Mouse (Mus musculus) embryonic facial prominence, embryonic 11.5 days (tissue): ENCODE data around the gene Kcnip3. TPM values are rescaled to one million over a fixed set of nuclear protein-coding genes. Genes with fewer than 3 reads are reported as not detected.

ENCODE experiments used
- ATAC-seq: fragments of 200-750 bp; cut with Nextera tagmentation; replicated peaks from 2 replicates; pipeline ENCODE4 v1.8.0; 2017; ENCODE audit warnings: low read depth; ENCODE audit not compliant: insufficient number of reproducible peaks, low FRiP score, low TSS enrichment
- DNase-seq: peaks from one replicate; pipeline ENCODE4 v3.0.0-alpha.2; 2015; ENCODE audit warnings: low spot score
- H3K27ac ChIP-seq: fragments of 300-500 bp; sonication (generic); replicated peaks from 2 replicates; pipeline ENCODE4 v1.5.1; 2014; ENCODE audit warnings: mild to moderate bottlenecking, low read depth, low read length, control low read depth
- H3K27me3 ChIP-seq: fragments of 300-500 bp; sonication (generic); 2 replicates; pipeline ENCODE4 v1.6.1; 2014; ENCODE audit warnings: mild to moderate bottlenecking, low read length, moderate library complexity, mixed read lengths; ENCODE audit not compliant: control insufficient read depth, insufficient read depth
- H3K36me3 ChIP-seq: fragments of 300-500 bp; sonication (generic); replicated peaks from 2 replicates; pipeline ENCODE4 v1.6.1; 2014; ENCODE audit warnings: low read depth, mild to moderate bottlenecking, low read length, moderate library complexity, mixed read lengths; ENCODE audit not compliant: control insufficient read depth, insufficient read depth
- H3K4me1 ChIP-seq: fragments of 300-500 bp; sonication (generic); 2 replicates; pipeline ENCODE4 v1.6.1; 2014; ENCODE audit warnings: low read length, mixed read lengths; ENCODE audit not compliant: control insufficient read depth, insufficient read depth
- H3K4me2 ChIP-seq: fragments of 300-500 bp; sonication (generic); 2 replicates; pipeline ENCODE4 v1.6.1; 2014; ENCODE audit warnings: low read depth, mild to moderate bottlenecking, control low read depth, low read length, moderate library complexity
- H3K4me3 ChIP-seq: fragments of 300-500 bp; sonication (generic); 2 replicates; pipeline ENCODE4 v1.5.1; 2014; ENCODE audit warnings: low read depth, low read length, control low read depth
- H3K9ac ChIP-seq: fragments of 300-500 bp; sonication (generic); replicated peaks from 2 replicates; pipeline ENCODE4 v1.6.1; 2014; ENCODE audit warnings: mild to moderate bottlenecking, control low read depth, low read length
- H3K9me3 ChIP-seq: fragments of 300-500 bp; sonication (generic); replicated peaks from 2 replicates; pipeline ENCODE4 v1.6.1; 2016; ENCODE audit warnings: mild to moderate bottlenecking, low read length, inconsistent platforms, mixed read lengths; ENCODE audit not compliant: control insufficient read depth
- WGBS: fragments of 180-500 bp; shearing (Covaris S2); extraction: QIAGEN DNeasy Blood & Tissue Kit; methylation state at CpG from one replicate; pipeline ENCODE4 v1.1.7; 2014; 5-methylcytosine and 5-hydroxymethylcytosine counted together
- polyA plus RNA-seq: library from polyadenylated mRNA; unstranded; fragments of >200 nt; fragmentation: Nextera tagmentation; extraction: Ambion mirVana; gene quantifications from 2 replicates; pipeline ENCODE4 v1.2.1, GENCODE M21; 2014

The Kcnip3 gene
- polyA plus RNA-seq, 1 experiment from 2014 or later = 2.8 TPM

DNA sequence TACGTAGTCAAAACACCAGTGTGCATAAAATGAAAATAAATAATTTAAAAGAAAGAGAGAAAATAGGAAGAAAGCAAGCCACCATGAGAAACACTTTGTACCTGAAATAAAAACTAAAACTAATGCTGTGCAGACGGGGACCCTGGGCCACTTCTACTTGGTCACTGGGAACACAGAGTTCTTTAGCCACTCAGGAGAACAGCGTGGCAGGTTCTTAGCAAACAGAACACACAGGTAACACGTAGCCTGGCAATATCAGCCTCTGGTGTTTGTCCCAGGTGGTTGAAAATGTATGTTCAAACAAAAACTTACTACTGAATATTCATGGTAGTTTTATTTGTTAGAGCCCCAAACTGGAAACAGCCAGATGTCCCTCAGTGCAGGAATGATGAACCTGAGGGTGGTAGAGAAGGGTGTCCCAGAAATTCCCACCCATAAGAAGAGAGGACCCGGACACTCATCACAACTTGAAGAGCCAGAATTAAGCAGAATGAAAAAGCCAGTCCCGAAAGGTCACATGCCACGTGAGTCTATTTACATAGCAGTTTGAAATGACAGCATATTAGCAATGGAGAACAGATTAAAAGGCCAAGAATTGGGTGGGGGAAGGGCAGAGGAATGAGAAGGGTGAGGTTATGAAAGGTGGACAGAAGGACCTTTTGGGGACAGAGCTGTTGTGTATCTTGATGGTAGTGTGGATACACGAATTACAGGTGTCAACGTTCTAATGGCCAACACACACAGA lies 7.3 kb downstream of the Kcnip3 start:
- Histone ChIP-seq H3K4me3 (no peak overlapping the region), H3K9ac (no peak overlapping the region), H3K27me3 (no peaks in the 10 kb centered on the region), H3K4me2 (no peak overlapping the region), H3K36me3 (no peaks in the 10 kb centered on the region), H3K27ac (no peak overlapping the region), H3K4me1 (peaks cover 3% of the 10 kb centered on the region; the same call in 1 of the 2 replicates), H3K9me3 (no peaks in the 10 kb centered on the region)
- 73% methylated on average over 9 of the region's 9 CpGs for WGBS
- ATAC-seq (no peak), DNase-seq (no peak)

DNA sequence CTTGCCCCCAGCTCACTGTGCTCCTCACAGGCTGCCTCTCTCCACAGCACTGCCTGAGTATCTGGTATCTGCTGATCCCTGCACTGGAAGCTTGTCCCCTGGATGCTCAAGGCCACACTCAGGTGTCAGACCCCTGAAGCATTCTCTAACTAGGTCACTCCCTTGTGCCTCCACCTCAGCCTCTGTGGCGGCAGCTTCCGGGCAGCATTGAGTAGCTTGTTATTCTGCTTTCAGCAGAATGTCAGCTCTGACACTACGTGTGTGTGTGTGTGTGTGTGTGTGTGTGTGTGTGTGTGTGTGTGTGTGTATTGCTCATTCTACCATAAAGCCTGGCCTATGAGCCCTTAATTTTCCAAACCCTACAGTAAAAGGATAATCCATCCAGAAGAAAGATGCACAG lies 8.7 kb downstream of the Kcnip3 start:
- Histone ChIP-seq H3K27ac (no peak overlapping the region), H3K4me2 (no peak overlapping the region), H3K9ac (no peak overlapping the region), H3K9me3 (no peaks in the 10 kb centered on the region), H3K4me1 (peaks cover 3% of the 10 kb centered on the region; the same call in 1 of the 2 replicates), H3K27me3 (no peaks in the 10 kb centered on the region), H3K4me3 (no peak overlapping the region), H3K36me3 (no peaks in the 10 kb centered on the region)
- ATAC-seq = no peak
- DNase-seq = no peak
- WGBS = 70% methylated on average over 3 of the region's 3 CpGs

DNA sequence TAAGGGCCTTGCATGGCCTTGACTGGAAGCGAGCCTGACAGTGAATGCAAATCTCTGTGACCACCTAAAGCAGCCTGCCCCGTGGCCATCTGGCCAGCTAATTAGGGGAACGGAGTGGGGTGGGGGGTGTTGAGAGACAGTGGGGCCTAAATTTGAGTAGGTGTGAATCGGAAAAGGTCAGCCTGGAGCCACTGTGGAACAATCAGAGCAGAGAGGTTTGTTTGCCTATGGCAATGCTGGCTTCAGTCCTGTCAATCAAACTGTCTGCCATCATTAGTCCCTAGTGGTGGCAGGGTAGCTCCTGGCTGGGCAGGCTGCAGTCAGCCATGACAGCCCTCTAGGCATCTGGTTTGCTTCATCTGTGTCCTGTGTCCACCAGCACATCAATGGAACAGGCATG lies 10.5 kb downstream of the Kcnip3 start:
- WGBS = 29% methylated on average over 4 of the region's 4 CpGs
- no peak for ATAC-seq

DNA sequence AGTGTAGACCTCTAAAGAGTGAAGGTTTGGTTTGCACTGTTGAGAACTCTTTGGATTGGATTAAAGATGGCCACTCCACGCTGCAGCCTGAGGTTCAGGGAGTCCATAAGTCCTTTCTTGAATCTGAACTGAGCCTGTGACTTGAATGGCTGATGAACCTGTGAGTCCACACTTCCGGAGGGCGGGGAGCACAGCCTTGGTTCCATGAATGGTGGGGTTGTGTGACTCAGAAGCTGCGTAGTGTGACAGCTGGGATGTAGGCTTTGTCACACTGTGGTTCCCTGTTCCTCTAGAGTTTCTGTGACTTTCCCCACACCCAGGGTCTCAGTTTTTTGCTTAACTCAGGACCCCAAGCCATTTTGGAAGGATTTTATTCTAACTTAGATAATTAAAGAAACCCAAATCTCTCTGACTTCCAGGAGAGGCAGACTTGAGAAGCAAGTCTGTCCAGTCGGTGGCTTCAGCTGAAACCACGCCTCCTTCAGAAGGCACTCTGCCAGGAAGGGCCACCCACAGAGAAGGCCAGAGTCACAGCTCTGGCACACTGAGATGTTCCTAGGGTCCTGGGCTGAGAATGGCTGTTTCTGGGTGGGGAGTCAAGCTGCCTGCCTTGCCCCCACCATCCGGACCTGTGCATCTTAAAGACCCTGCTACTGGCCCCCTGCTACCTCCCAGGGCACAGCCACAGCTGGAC lies 13.8 kb downstream of the Kcnip3 start:
- no peak for DNase-seq
- H3K36me3 ChIP-seq = no peaks in the 10 kb centered on the region
- H3K9ac ChIP-seq = no peak overlapping the region
- no peak overlapping the region for H3K4me3 ChIP-seq
- no peak overlapping the region for H3K27ac ChIP-seq
- WGBS = 56% methylated on average over 7 of the region's 7 CpGs
- H3K9me3 ChIP-seq = no peaks in the 10 kb centered on the region
- H3K4me2 ChIP-seq = no peak overlapping the region
- no peaks in the 10 kb centered on the region for H3K27me3 ChIP-seq
- H3K4me1 ChIP-seq = peaks cover 3% of the 10 kb centered on the region; the same call in 1 of the 2 replicates
- no peak for ATAC-seq

More for the DNA sequence above, 10.5 kb downstream of the Kcnip3 start:
- Histone ChIP-seq H3K9me3 (no peaks in the 10 kb centered on the region), H3K9ac (no peak overlapping the region), H3K4me3 (no peak overlapping the region), H3K27me3 (no peaks in the 10 kb centered on the region), H3K4me1 (peaks cover 3% of the 10 kb centered on the region; the same call in 1 of the 2 replicates), H3K27ac (no peak overlapping the region), H3K4me2 (no peak overlapping the region), H3K36me3 (no peaks in the 10 kb centered on the region)
- no peak for DNase-seq

DNA sequence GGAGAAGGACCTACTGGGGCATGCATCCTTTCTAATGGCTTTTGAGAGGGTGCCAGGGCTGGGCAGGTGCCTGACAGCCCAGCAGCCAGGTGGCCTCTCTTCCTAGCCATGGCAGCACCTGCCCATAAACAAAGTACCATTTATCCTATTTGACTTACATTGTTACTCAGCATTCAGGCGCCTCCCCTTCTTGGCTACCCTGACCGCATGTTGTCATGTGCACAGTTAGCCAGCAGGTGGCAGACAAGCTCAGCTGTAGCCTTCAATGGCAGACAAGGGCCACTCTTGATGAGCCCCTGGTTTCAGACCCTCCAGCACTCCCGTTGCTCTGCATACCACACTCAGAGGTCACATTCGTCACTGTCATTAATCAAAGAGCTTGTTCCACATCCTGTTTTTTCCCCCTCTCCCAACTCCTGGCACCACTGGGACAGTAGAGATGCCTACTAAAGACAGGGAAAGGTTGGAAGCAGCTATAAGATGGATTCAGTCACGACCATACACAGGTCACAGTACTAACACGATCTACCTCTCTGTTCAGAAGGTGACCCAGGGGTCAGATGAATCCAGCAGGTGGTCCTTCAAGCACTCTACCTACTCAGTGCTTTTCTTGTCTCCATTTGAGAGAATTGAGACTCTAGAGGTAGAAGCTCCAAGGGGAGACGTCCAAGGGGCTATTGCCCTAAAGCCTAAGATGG lies 14.7 kb downstream of the Kcnip3 start:
- Histone ChIP-seq H3K4me1 (peaks cover 3% of the 10 kb centered on the region; the same call in 1 of the 2 replicates), H3K36me3 (no peaks in the 10 kb centered on the region), H3K27ac (no peak overlapping the region), H3K27me3 (no peaks in the 10 kb centered on the region), H3K4me2 (no peak overlapping the region), H3K9me3 (no peaks in the 10 kb centered on the region), H3K9ac (no peak overlapping the region), H3K4me3 (no peak overlapping the region)
- DNase-seq (peak; percentile 88), ATAC-seq (peak; percentile 14; the same call in 1 of the 2 replicates)
- 27% methylated on average over 7 of the region's 7 CpGs for WGBS

DNA sequence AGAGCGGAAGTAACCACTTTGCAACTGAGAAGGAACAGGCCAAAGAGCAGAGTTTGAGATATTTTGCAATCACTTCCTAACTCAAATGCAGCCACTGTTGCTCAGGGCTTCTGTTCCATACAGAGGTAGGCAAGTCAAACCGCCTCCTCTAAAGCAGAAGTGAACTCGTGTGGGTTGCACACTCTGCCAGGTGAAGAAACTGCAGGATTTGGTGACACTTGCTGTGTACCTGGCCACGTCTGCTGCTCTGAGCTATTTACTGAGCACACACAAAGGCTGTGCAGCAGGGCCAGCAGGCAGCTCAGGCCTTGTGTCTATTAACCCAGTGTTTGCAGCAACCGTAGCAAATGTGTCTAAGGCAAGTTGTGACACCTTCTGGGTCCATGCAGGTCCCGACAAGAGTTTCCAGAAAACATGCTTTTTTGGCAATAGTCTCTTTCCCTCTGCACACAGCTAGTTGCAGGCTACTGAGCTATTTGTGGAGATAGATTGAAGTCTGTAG lies 15.7 kb downstream of the Kcnip3 start:
- ATAC-seq (no peak), DNase-seq (no peak)
- H3K9me3 ChIP-seq = no peaks in the 10 kb centered on the region
- 0 out of 2 replicates have a peak, but pooled peaks cover under 1% of the 10 kb centered on the region for H3K4me1 ChIP-seq
- H3K36me3 ChIP-seq = no peaks in the 10 kb centered on the region
- no peaks in the 10 kb centered on the region; the same call in 1 of the 2 replicates for H3K27me3 ChIP-seq
- H3K9ac ChIP-seq = no peak overlapping the region
- no peak overlapping the region for H3K27ac ChIP-seq
- 83% methylated on average over 6 of the region's 6 CpGs for WGBS
- H3K4me3 ChIP-seq = no peak overlapping the region
- no peak overlapping the region for H3K4me2 ChIP-seq

DNA sequence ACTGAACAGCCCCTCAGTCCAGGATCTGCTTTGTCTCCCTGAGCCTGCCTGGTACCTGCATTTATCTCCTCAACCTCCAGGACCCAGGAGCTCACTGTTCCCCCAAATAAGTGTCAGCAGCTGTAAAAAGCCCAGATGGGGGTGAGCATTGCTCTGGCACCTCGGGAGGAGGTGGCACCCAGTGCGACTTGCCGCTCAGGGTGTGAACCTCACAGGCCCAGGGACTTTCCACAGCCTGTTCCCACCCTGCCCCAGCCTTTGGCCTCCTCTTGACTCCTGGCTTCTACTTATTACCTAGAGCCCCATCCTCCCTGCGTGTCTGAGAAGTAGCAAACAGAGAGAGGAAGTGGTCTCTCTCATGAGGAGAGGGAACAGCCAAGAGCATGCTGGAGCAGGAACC lies 16.7 kb downstream of the Kcnip3 start:
- H3K36me3 ChIP-seq = no peaks in the 10 kb centered on the region
- DNase-seq (no peak), ATAC-seq (no peak)
- no peak overlapping the region for H3K4me2 ChIP-seq
- H3K4me3 ChIP-seq = no peak overlapping the region
- no peak overlapping the region for H3K9ac ChIP-seq
- no peaks in the 10 kb centered on the region for H3K9me3 ChIP-seq
- H3K27ac ChIP-seq = no peak overlapping the region
- H3K4me1 ChIP-seq = no peaks in the 10 kb centered on the region
- H3K27me3 ChIP-seq = no peaks in the 10 kb centered on the region; the same call in 1 of the 2 replicates
- WGBS = 69% methylated on average over 4 of the region's 4 CpGs
